Mouse (Mus musculus) neural tube, embryonic 14.5 days (tissue): ENCODE data around the gene Rccd1. TPM values are rescaled to one million over a fixed set of nuclear protein-coding genes. Genes with fewer than 3 reads are reported as not detected.

Experiments used
- ATAC-seq: fragments of 200-750 bp; cut with Nextera tagmentation; 2 replicates; pipeline ENCODE4 v1.8.0; 2017; ENCODE audit warnings: low read depth, mild to moderate bottlenecking, moderate TSS enrichment, moderate library complexity
- H3K27ac ChIP-seq: fragments of 300-500 bp; sonication (generic); 2 replicates; pipeline ENCODE4 v1.5.1; 2014; ENCODE audit warnings: low read depth, mild to moderate bottlenecking, control low read depth, low read length, moderate library complexity, mixed read lengths
- H3K27me3 ChIP-seq: fragments of 300-500 bp; sonication (generic); 2 replicates; pipeline ENCODE4 v1.6.1; 2014; ENCODE audit warnings: low read length; ENCODE audit not compliant: control insufficient read depth, insufficient read depth
- H3K36me3 ChIP-seq: fragments of 300-500 bp; sonication (generic); 2 replicates; pipeline ENCODE4 v1.6.1; 2014; ENCODE audit warnings: low read length, mixed read lengths; ENCODE audit not compliant: control insufficient read depth, insufficient read depth
- H3K4me1 ChIP-seq: fragments of 300-500 bp; sonication (generic); 2 replicates; pipeline ENCODE4 v1.6.1; 2014; ENCODE audit warnings: low read length; ENCODE audit not compliant: control insufficient read depth, insufficient read depth
- H3K4me2 ChIP-seq: fragments of 300-500 bp; sonication (generic); 2 replicates; pipeline ENCODE4 v1.6.1; 2014; ENCODE audit warnings: mild to moderate bottlenecking, low read depth, low read length, control low read depth
- H3K4me3 ChIP-seq: fragments of 300-500 bp; sonication (generic); 2 replicates; pipeline ENCODE4 v1.5.1; 2014; ENCODE audit warnings: low read depth, low read length, control low read depth, mixed read lengths
- H3K9ac ChIP-seq: fragments of 300-500 bp; sonication (generic); replicated peaks from 2 replicates; pipeline ENCODE4 v1.6.1; 2014; ENCODE audit warnings: low read depth, mild to moderate bottlenecking, control low read depth, low read length, mixed read lengths
- H3K9me3 ChIP-seq: fragments of 300-500 bp; sonication (generic); 2 replicates; pipeline ENCODE4 v1.6.1; 2016; ENCODE audit warnings: low read length; ENCODE audit not compliant: control insufficient read depth
- WGBS: fragments of 180-500 bp; shearing (Covaris S2); extraction: QIAGEN DNeasy Blood & Tissue Kit; methylation state at CpG from one replicate; pipeline ENCODE4 v1.1.7; 2014; 5-methylcytosine and 5-hydroxymethylcytosine counted together
- polyA plus RNA-seq: library from polyadenylated mRNA; unstranded; fragments of >200 nt; fragmentation: Nextera tagmentation; extraction: Ambion mirVana; gene quantifications from 2 replicates; pipeline ENCODE4 v1.2.1, GENCODE M21; 2014

The Rccd1 gene
- polyA plus RNA-seq, 1 experiment from 2014 or later, result 20.1 TPM

GRCm38 (mm10) chr7:80352920-80353319 is 28.7 kb upstream of the Rccd1 start:
- H3K36me3 ChIP-seq, result peaks cover 57% of the 10 kb centered on the region
- no peak for ATAC-seq
- no peak overlapping the region for H3K9ac ChIP-seq
- no peaks in the 10 kb centered on the region for H3K9me3 ChIP-seq
- WGBS, result 92% methylated on average over 8 of the region's 8 CpGs
- H3K27me3 ChIP-seq, result no peaks in the 10 kb centered on the region
- H3K4me3 ChIP-seq, result no peak overlapping the region
- H3K4me2 ChIP-seq, result no peak overlapping the region
- no peak overlapping the region for H3K27ac ChIP-seq
- H3K4me1 ChIP-seq, result no peaks in the 10 kb centered on the region

GRCm38 (mm10) chr7:80350808-80351207 is 26.6 kb upstream of the Rccd1 start:
- Histone ChIP-seq H3K9ac (no peak overlapping the region), H3K36me3 (peaks cover 45% of the 10 kb centered on the region), H3K27ac (no peak overlapping the region), H3K9me3 (no peaks in the 10 kb centered on the region), H3K4me3 (no peak overlapping the region), H3K27me3 (no peaks in the 10 kb centered on the region), H3K4me1 (no peaks in the 10 kb centered on the region), H3K4me2 (no peak overlapping the region)
- ATAC-seq, result no peak
- WGBS, result 84% methylated on average over 2 of the region's 2 CpGs

- H3K27ac ChIP-seq, result no peak overlapping the region
- H3K4me1 ChIP-seq, result peaks cover 6% of the 10 kb centered on the region
- H3K36me3 ChIP-seq, result peaks cover 30% of the 10 kb centered on the region
- H3K27me3 ChIP-seq, result no peaks in the 10 kb centered on the region
- WGBS, result 56% methylated on average over 13 of the region's 13 CpGs
- H3K9ac ChIP-seq, result no peak overlapping the region
- no peaks in the 10 kb centered on the region for H3K9me3 ChIP-seq
- no peak for ATAC-seq
- H3K4me2 ChIP-seq, result no peak overlapping the region
- H3K4me3 ChIP-seq, result no peak overlapping the region
Measured at GRCm38 (mm10) chr7:80347670-80348586, 23.7 kb upstream of the Rccd1 start.

- Histone ChIP-seq H3K4me1 (peaks cover 12% of the 10 kb centered on the region), H3K36me3 (peaks cover 20% of the 10 kb centered on the region), H3K4me3 (no peak overlapping the region), H3K9me3 (no peaks in the 10 kb centered on the region), H3K9ac (no peak overlapping the region), H3K27ac (no peak overlapping the region), H3K4me2 (no peak overlapping the region), H3K27me3 (no peaks in the 10 kb centered on the region)
- WGBS, result 83% methylated on average over 5 of the region's 5 CpGs
- ATAC-seq, result no peak
Measured at GRCm38 (mm10) chr7:80346830-80347229, 22.6 kb upstream of the Rccd1 start.

GRCm38 (mm10) chr7:80346173-80346572 is 21.9 kb upstream of the Rccd1 start:
- no peaks in the 10 kb centered on the region for H3K9me3 ChIP-seq
- 95% methylated on average over 9 of the region's 9 CpGs for WGBS
- peaks cover 15% of the 10 kb centered on the region for H3K36me3 ChIP-seq
- H3K27ac ChIP-seq, result no peak overlapping the region
- no peak overlapping the region for H3K4me3 ChIP-seq
- no peak overlapping the region for H3K9ac ChIP-seq
- H3K4me2 ChIP-seq, result no peak overlapping the region
- no peak for ATAC-seq
- peaks cover 16% of the 10 kb centered on the region for H3K4me1 ChIP-seq
- H3K27me3 ChIP-seq, result no peaks in the 10 kb centered on the region

GRCm38 (mm10) chr7:80343270-80344018 is 19.2 kb upstream of the Rccd1 start:
- Histone ChIP-seq H3K4me3 (peak overlapping the region; percentile 44), H3K27ac (peak overlapping the region; percentile 73), H3K9ac (peak overlapping the region; percentile 72), H3K27me3 (no peaks in the 10 kb centered on the region), H3K36me3 (no peaks in the 10 kb centered on the region), H3K4me2 (peak overlapping the region; percentile 80), H3K9me3 (no peaks in the 10 kb centered on the region), H3K4me1 (peaks cover 25% of the 10 kb centered on the region)
- peak; percentile 7 for ATAC-seq
- 25% methylated on average over 19 of the region's 19 CpGs for WGBS

- Histone ChIP-seq H3K9ac (peak within 1 kb of the TSS; percentile 72), H3K4me2 (peak within 1 kb of the TSS; percentile 80), H3K27ac (peak within 1 kb of the TSS; percentile 73), H3K9me3 (no peaks in the 10 kb centered on the region), H3K4me1 (peaks cover 31% of the 10 kb centered on the region), H3K27me3 (no peaks in the 10 kb centered on the region), H3K36me3 (no peaks in the 10 kb centered on the region), H3K4me3 (peak within 1 kb of the TSS; percentile 44)
- peak; percentile 26 for ATAC-seq
- 2% methylated on average over 25 of the region's 25 CpGs for WGBS
Measured at GRCm38 (mm10) chr7:80342858-80343257, 18.6 kb upstream of the Rccd1 start, which contains the start of gene Hddc3. TSS of gene Hddc3 (plus strand) at chr7:80343104.

- Histone ChIP-seq H3K4me1 (peaks cover 34% of the 10 kb centered on the region), H3K4me2 (no peak overlapping the region), H3K36me3 (no peaks in the 10 kb centered on the region), H3K9ac (no peak overlapping the region), H3K4me3 (no peak overlapping the region), H3K27me3 (no peaks in the 10 kb centered on the region), H3K9me3 (no peaks in the 10 kb centered on the region), H3K27ac (0 out of 2 replicates have a peak overlapping the region, but pooled peaks have one; percentile 23)
- no peak for ATAC-seq
- WGBS, result 65% methylated on average over 7 of the region's 7 CpGs
Measured at GRCm38 (mm10) chr7:80341793-80342192, 17.5 kb upstream of the Rccd1 start.

GRCm38 (mm10) chr7:80340793-80341192 is 16.5 kb upstream of the Rccd1 start, which contains the start of gene Unc45a:
TSS of gene Unc45a (minus strand) at chr7:80341005.
- Histone ChIP-seq H3K36me3 (peaks cover 10% of the 10 kb centered on the region), H3K27ac (peak within 1 kb of the TSS; percentile 58), H3K9ac (peak within 1 kb of the TSS; percentile 65), H3K4me1 (peaks cover 34% of the 10 kb centered on the region), H3K4me2 (peak within 1 kb of the TSS; percentile 85), H3K27me3 (no peaks in the 10 kb centered on the region), H3K9me3 (no peaks in the 10 kb centered on the region), H3K4me3 (peak within 1 kb of the TSS; percentile 53)
- 3% methylated on average over 11 of the region's 11 CpGs for WGBS
- ATAC-seq, result peak; percentile 35
